Mouse (Mus musculus) liver, embryonic 12.5 days (tissue): ENCODE measurements around the gene Sh3kbp1. TPM values are rescaled to one million over a fixed set of nuclear protein-coding genes. Genes with fewer than 3 reads are reported as not detected.
"Not testable (repeated sequence)": the region's sequence is repeated elsewhere in the genome, so short reads cannot be mapped to it uniquely, and the experiment has no call there.

Experiments
- ATAC-seq: fragments of 200-750 bp; cut with Nextera tagmentation; 2 replicates; pipeline ENCODE4 v1.8.0; 2017; ENCODE audit warnings: moderate number of reproducible peaks, mild to moderate bottlenecking, moderate library complexity
- H3K27ac ChIP-seq: fragments of 300-500 bp; sonication (generic); 2 replicates; pipeline ENCODE4 v1.5.1; 2016; ENCODE audit warnings: mild to moderate bottlenecking
- H3K27me3 ChIP-seq: fragments of 300-500 bp; sonication (generic); replicated peaks from 2 replicates; pipeline ENCODE4 v1.6.1; 2016; ENCODE audit warnings: mild to moderate bottlenecking, moderate library complexity
- H3K36me3 ChIP-seq: fragments of 300-500 bp; sonication (generic); 2 replicates; pipeline ENCODE4 v1.6.1; 2016; ENCODE audit warnings: mild to moderate bottlenecking, moderate library complexity
- H3K4me1 ChIP-seq: fragments of 300-500 bp; sonication (generic); 2 replicates; pipeline ENCODE4 v1.6.1; 2016
- H3K4me2 ChIP-seq: fragments of 300-500 bp; sonication (generic); 2 replicates; pipeline ENCODE4 v1.6.1; 2016; ENCODE audit warnings: mild to moderate bottlenecking, moderate library complexity
- H3K4me3 ChIP-seq: fragments of 300-500 bp; sonication (generic); 2 replicates; pipeline ENCODE4 v1.5.1; 2016; ENCODE audit warnings: mild to moderate bottlenecking, moderate library complexity
- H3K9ac ChIP-seq: fragments of 300-500 bp; sonication (generic); 2 replicates; pipeline ENCODE4 v1.6.1; 2016; ENCODE audit warnings: mild to moderate bottlenecking, moderate library complexity
- H3K9me3 ChIP-seq: fragments of 300-500 bp; sonication (generic); replicated peaks from 2 replicates; pipeline ENCODE4 v1.6.1; 2016; ENCODE audit warnings: mild to moderate bottlenecking, moderate library complexity
- WGBS: fragments of 180-500 bp; shearing (Covaris S2); methylation state at CpG from one replicate; pipeline ENCODE4 v1.1.7; 2016; ENCODE audit not compliant: insufficient replicate concordance; 5-methylcytosine and 5-hydroxymethylcytosine counted together
- polyA plus RNA-seq: library from polyadenylated mRNA; unstranded; fragments of >200 nt; fragmentation: Nextera tagmentation; extraction: Ambion mirVana; gene quantifications from 2 replicates; pipeline ENCODE4 v1.2.1, GENCODE M21; 2016

Gene Sh3kbp1
- 16.1 and 16.8 TPM in 2 replicates for polyA plus RNA-seq

GRCm38 (mm10) chrX:159626907-159627587, at the start of gene Sh3kbp1:
TSS of gene Sh3kbp1 (plus strand) at chrX:159627272.
- Histone ChIP-seq H3K4me2 (peak within 1 kb of the TSS; percentile 91), H3K27me3 (peaks cover 29% of the 10 kb centered on the region; the same call in 1 of the 2 replicates), H3K36me3 (no peaks in the 10 kb centered on the region), H3K4me3 (peak within 1 kb of the TSS; percentile 67), H3K9ac (peak within 1 kb of the TSS; percentile 78), H3K9me3 (no peaks in the 10 kb centered on the region), H3K4me1 (peaks cover 18% of the 10 kb centered on the region), H3K27ac (peak within 1 kb of the TSS; percentile 66)
- WGBS: 6% methylated on average over 44 of the region's 60 CpGs
- ATAC-seq: peak; percentile 92

DNA sequence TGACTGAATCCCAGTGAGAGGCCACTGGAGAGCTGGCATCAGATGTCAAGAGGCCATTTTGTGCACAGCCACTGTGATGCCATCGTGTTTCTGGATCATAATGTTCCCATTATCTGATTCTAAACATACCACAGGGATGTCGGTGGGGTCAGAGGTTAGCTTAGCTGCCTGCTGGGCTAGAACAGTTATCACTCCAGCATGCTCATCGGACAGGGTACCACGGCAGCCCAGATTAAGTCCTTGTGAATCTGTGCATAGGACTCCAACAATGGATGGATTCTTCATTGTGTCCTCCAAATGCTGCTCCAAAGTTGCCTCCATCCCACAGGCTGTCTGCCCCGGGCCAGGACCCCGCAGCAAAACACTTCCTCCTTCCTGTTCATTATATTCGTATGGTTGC, 42.3 kb upstream of the Sh3kbp1 start:
- not testable (repeated sequence) for H3K27ac ChIP-seq, H3K4me2 ChIP-seq, H3K36me3 ChIP-seq, H3K4me1 ChIP-seq, H3K27me3 ChIP-seq, ATAC-seq, H3K9ac ChIP-seq, H3K9me3 ChIP-seq, H3K4me3 ChIP-seq
- 74% methylated on average over 7 of the region's 7 CpGs for WGBS

DNA sequence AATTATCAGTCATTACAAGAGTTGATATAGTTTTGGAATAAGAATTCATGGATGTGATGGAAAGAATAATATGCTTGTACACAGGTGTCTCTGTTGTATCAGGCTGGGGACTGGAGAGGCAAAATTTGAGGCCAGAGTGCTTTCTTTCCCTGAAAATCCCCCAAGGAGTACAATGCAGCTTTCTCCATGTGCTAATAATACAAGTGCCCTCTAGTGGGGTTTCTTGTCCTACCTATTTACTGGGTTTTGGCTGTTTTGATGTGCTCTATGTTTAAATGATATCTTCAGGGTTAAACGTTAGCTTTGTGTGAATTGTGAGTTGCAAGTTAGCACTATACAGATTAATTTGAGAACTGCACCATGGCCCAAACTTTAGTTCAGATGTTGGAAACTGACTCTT, 35.4 kb upstream of the Sh3kbp1 start:
- H3K4me1 ChIP-seq: peaks cover 13% of the 10 kb centered on the region
- H3K4me3 ChIP-seq: no peak overlapping the region
- no peaks in the 10 kb centered on the region for H3K9me3 ChIP-seq
- H3K27me3 ChIP-seq: no peaks in the 10 kb centered on the region
- H3K4me2 ChIP-seq: no peak overlapping the region
- H3K27ac ChIP-seq: no peak overlapping the region
- no peak overlapping the region for H3K9ac ChIP-seq
- H3K36me3 ChIP-seq: no peaks in the 10 kb centered on the region
- ATAC-seq: no peak
- 48% methylated on average over 1 of the region's 1 CpGs for WGBS

- H3K27me3 ChIP-seq: no peaks in the 10 kb centered on the region
- no peaks in the 10 kb centered on the region for H3K36me3 ChIP-seq
- ATAC-seq: peak; percentile 96
- no peak overlapping the region for H3K9ac ChIP-seq
- no peak overlapping the region for H3K4me3 ChIP-seq
- H3K4me1 ChIP-seq: peaks cover 38% of the 10 kb centered on the region
- H3K9me3 ChIP-seq: no peaks in the 10 kb centered on the region; the same call in 1 of the 2 replicates
- H3K27ac ChIP-seq: peak overlapping the region; percentile 86
- peak overlapping the region; percentile 26 for H3K4me2 ChIP-seq
- WGBS: 26% methylated on average over 1 of the region's 1 CpGs
Measured at GRCm38 (mm10) chrX:159597502-159597901, 29.6 kb upstream of the Sh3kbp1 start.

DNA sequence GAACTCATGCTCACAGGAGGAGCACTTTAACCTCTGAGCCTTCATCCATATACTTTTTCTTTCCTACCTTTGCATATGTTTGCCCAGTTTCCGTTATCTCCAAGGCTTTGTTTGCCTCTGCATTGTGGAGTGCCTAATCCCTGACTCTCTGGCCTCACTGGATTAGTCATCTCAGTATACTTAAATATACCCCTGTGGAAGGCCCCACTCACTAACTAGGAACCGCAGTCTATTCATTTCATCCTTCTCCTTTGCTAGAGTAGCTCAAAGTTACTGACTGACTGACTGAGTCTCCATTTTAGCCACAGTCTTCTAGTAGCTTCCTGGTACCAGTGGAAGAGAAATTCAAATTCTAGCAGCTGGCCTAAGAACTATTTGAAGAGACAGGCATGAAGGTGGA, 22.2 kb upstream of the Sh3kbp1 start:
- 68% methylated on average over 2 of the region's 2 CpGs for WGBS
- ATAC-seq: no peak

DNA sequence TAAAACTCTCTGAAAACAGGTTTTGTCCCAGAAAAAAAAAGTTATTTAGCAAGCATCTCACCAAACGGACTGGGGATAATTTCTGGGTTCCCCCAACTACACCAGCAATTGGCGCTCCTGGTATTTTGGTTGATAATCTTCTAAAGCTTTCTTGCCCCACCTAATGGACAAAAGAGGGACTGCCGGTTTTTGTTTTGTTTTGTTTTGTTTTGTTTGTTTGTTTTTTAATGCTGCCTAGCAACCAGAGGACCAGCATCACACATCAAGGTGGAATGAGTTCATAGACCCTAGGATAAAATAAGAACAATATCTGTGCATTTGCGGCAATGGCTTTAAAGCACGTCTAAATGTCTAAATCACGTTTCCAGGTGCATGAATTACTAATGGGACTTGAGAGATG, 20.1 kb upstream of the Sh3kbp1 start:
- H3K9me3 ChIP-seq: no peaks in the 10 kb centered on the region
- H3K9ac ChIP-seq: no peak overlapping the region
- no peak overlapping the region for H3K27ac ChIP-seq
- peaks cover 10% of the 10 kb centered on the region; the same call in 1 of the 2 replicates for H3K27me3 ChIP-seq
- H3K4me2 ChIP-seq: no peak overlapping the region
- no peak for ATAC-seq
- H3K4me1 ChIP-seq: no peaks in the 10 kb centered on the region
- no peak overlapping the region for H3K4me3 ChIP-seq
- WGBS: 33% methylated on average over 6 of the region's 6 CpGs
- H3K36me3 ChIP-seq: no peaks in the 10 kb centered on the region

More for the DNA sequence above, 22.2 kb upstream of the Sh3kbp1 start:
- no peaks in the 10 kb centered on the region for H3K9me3 ChIP-seq
- no peak overlapping the region for H3K9ac ChIP-seq
- H3K27me3 ChIP-seq: peaks cover 10% of the 10 kb centered on the region; the same call in 1 of the 2 replicates
- H3K4me1 ChIP-seq: 0 out of 2 replicates have a peak, but pooled peaks cover 5% of the 10 kb centered on the region
- no peak overlapping the region for H3K27ac ChIP-seq
- H3K4me3 ChIP-seq: no peak overlapping the region
- no peak overlapping the region for H3K4me2 ChIP-seq
- H3K36me3 ChIP-seq: no peaks in the 10 kb centered on the region

DNA sequence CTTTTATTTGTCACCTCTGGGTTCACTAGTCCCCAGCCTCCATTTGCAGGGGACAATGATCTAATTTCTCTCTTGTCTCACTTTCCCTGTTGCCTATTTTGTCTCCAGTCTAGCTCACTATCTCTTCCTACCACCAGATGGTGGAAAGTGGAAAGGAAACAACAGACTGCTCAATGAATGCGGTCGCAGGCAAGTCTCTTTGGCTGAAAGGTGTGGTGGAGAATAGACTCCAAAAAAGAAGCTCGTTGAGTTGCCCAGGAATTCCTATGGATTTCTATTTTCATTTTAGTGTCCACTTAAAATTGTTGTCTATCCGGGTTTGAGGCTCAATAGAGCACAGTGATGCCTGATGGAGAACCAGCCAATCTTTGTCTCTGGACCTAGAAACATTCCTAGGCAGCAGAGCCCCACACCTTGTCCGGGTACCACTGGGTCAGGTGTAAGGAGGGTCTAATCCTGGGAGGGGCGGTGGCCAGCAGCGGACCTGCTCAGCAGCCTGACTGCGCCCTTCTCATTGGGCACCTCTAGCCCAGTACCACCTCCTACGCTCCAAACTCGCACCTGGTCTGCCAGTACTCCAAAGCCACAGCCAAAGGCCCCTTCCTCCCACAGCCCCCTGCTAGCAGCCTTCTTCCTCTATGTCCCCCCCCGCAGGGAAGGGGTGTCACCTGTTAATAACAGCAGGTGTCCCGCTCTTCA, 715 bp upstream of the Sh3kbp1 start:
- Histone ChIP-seq H3K9ac (peak overlapping the region; percentile 78), H3K27me3 (peaks cover 29% of the 10 kb centered on the region; the same call in 1 of the 2 replicates), H3K36me3 (no peaks in the 10 kb centered on the region), H3K4me3 (peak overlapping the region; percentile 67), H3K9me3 (no peaks in the 10 kb centered on the region), H3K27ac (no peak overlapping the region), H3K4me2 (peak overlapping the region; percentile 91), H3K4me1 (peaks cover 18% of the 10 kb centered on the region)
- WGBS: 17% methylated on average over 10 of the region's 12 CpGs
- peak; percentile 28 for ATAC-seq

- peaks cover 29% of the 10 kb centered on the region; the same call in 1 of the 2 replicates for H3K27me3 ChIP-seq
- peaks cover 18% of the 10 kb centered on the region for H3K4me1 ChIP-seq
- peak overlapping the region; percentile 67 for H3K4me3 ChIP-seq
- no peaks in the 10 kb centered on the region for H3K36me3 ChIP-seq
- WGBS: 9% methylated on average over 55 of the region's 56 CpGs
- ATAC-seq: peak; percentile 62
- H3K9me3 ChIP-seq: no peaks in the 10 kb centered on the region
- H3K4me2 ChIP-seq: peak overlapping the region; percentile 91
- H3K9ac ChIP-seq: peak overlapping the region; percentile 78
- peak overlapping the region; percentile 66 for H3K27ac ChIP-seq
Measured at GRCm38 (mm10) chrX:159627588-159628566, 805 bp downstream of the Sh3kbp1 start.

DNA sequence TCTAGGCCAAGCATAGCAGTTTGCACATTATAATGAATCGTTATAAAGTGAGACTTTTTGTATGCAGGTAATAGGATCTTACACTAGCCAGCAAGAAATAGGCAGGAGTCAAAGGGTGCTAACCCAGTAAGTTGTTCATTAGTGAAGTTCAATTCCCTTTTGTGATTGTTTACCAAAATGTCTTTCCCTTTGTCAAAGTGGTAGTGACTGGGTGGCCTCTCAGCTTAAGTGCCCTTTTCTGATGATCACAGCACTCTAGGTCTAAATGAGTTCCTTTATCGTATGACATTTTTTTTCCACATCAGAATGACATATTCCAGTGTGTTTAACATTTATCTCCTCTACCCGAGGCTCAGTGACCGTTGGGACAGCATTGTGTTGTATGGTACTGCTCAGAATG, 1.6 kb downstream of the Sh3kbp1 start:
- no peaks in the 10 kb centered on the region for H3K36me3 ChIP-seq
- peaks cover 29% of the 10 kb centered on the region; the same call in 1 of the 2 replicates for H3K27me3 ChIP-seq
- ATAC-seq: no peak
- no peaks in the 10 kb centered on the region for H3K9me3 ChIP-seq
- peak overlapping the region; percentile 91 for H3K4me2 ChIP-seq
- H3K27ac ChIP-seq: no peak overlapping the region
- peak overlapping the region; percentile 67 for H3K4me3 ChIP-seq
- WGBS: 23% methylated on average over 4 of the region's 4 CpGs
- H3K4me1 ChIP-seq: peaks cover 18% of the 10 kb centered on the region
- H3K9ac ChIP-seq: no peak overlapping the region

GRCm38 (mm10) chrX:159629203-159629602, 2.1 kb downstream of the Sh3kbp1 start:
- no peak overlapping the region for H3K9ac ChIP-seq
- peaks cover 18% of the 10 kb centered on the region for H3K4me1 ChIP-seq
- peak overlapping the region; percentile 91 for H3K4me2 ChIP-seq
- no peaks in the 10 kb centered on the region for H3K9me3 ChIP-seq
- no peak for ATAC-seq
- 26% methylated on average over 2 of the region's 2 CpGs for WGBS
- H3K36me3 ChIP-seq: no peaks in the 10 kb centered on the region
- no peak overlapping the region for H3K27ac ChIP-seq
- no peak overlapping the region for H3K4me3 ChIP-seq
- H3K27me3 ChIP-seq: peaks cover 29% of the 10 kb centered on the region; the same call in 1 of the 2 replicates

- no peaks in the 10 kb centered on the region for H3K27me3 ChIP-seq
- no peaks in the 10 kb centered on the region for H3K36me3 ChIP-seq
- peak; percentile 51; the same call in 1 of the 2 replicates for ATAC-seq
- no peak overlapping the region for H3K9ac ChIP-seq
- H3K27ac ChIP-seq: no peak overlapping the region
- H3K4me1 ChIP-seq: peaks cover 15% of the 10 kb centered on the region
- H3K9me3 ChIP-seq: no peaks in the 10 kb centered on the region
- 42% methylated on average over 3 of the region's 4 CpGs for WGBS
- no peak overlapping the region for H3K4me2 ChIP-seq
- no peak overlapping the region for H3K4me3 ChIP-seq
Measured at GRCm38 (mm10) chrX:159638500-159639227, 11.6 kb downstream of the Sh3kbp1 start.
